9 mouse cellular contexts compared by ENCODE assay signal in genomic region chr8:124283644-124284332, GRCm38 (mm10). TPM values are rescaled to one million over a fixed set of nuclear protein-coding genes. Genes with fewer than 3 reads are reported as not detected.
DNase-seq lines count a peak whose midpoint lies in the region; ATAC-seq and TF ChIP-seq lines count a peak whose summit lies in the region.
"Had no signal": no experiment of that assay in that cellular context is flagged by ENCODE, and none has a peak within 500 bp of the region (broad histone marks: within the 10 kb centered on the region; RNA-seq: fewer than 3 reads in every experiment).

No protein-coding gene starts in this region.

- no peak for ATAC-seq in cerebellum, adult (ENCODE audit: insufficient number of reproducible peaks, low FRiP score, low TSS enrichment)
- no peak; the same call in 1 of the 2 replicates for ATAC-seq in midbrain, embryonic 15.5 days (replicated peaks)

- H3K27ac ChIP-seq in cerebellum, adult 2 months (ENCODE audit: insufficient read depth, low read length) = 0 out of 2 replicates have a peak overlapping the region, but pooled peaks have one; percentile 20
- peak overlapping the region; percentile 95 for H3K27ac ChIP-seq in hindbrain, embryonic 10.5 days
- peak overlapping the region; percentile 71 for H3K27ac ChIP-seq in midbrain, embryonic 15.5 days
- H3K27ac ChIP-seq: liver, embryonic 14.5 days had no signal

- H3K27me3 ChIP-seq in cerebellum, adult 2 months (ENCODE audit: control insufficient read depth, insufficient read depth, low read length) = no peaks in the 10 kb centered on the region
- H3K27me3 ChIP-seq in hindbrain, embryonic 10.5 days (ENCODE audit: insufficient read depth, poor library complexity, severe bottlenecking) = no peaks in the 10 kb centered on the region
- H3K27me3 ChIP-seq in midbrain, embryonic 15.5 days (replicated peaks) = no peaks in the 10 kb centered on the region

- 44% methylated on average over 11 of the region's 11 CpGs for WGBS in cerebellum, adult 2 months
- 32% methylated on average over 11 of the region's 11 CpGs for WGBS in hindbrain, embryonic 10.5 days
- WGBS in midbrain, embryonic 15.5 days = 17% methylated on average over 11 of the region's 11 CpGs

- TF ChIP-seq POLR2A in cerebellum, adult 2 months (IDR thresholded peaks at IDR 0.05; ENCODE audit: borderline replicate concordance, insufficient read depth, low read length) = no peak

- no peak overlapping the region for H3K9ac ChIP-seq in midbrain, embryonic 15.5 days
- H3K9ac ChIP-seq: liver, embryonic 14.5 days had no signal

- no peak overlapping the region for H3K4me3 ChIP-seq in cerebellum, adult 2 months (replicated peaks; ENCODE audit: insufficient read depth, low read depth, low read length)
- H3K4me3 ChIP-seq in hindbrain, embryonic 10.5 days = peak overlapping the region; percentile 29
- H3K4me3 ChIP-seq in midbrain, embryonic 15.5 days = no peak overlapping the region

- peak in 1 of 2 experiments; percentile 60 for DNase-seq in cerebellum, adult 2 months
- peak; percentile 35 for DNase-seq in ES-CJ7 (ENCODE audit: low read depth, low spot score)
- DNase-seq in hindbrain, embryonic 10.5 days (ENCODE audit: low spot score) = peak; percentile 36
- no peak for DNase-seq in spleen, postnatal 36 days (ENCODE audit: low spot score in 2 of 2)
- no peak for DNase-seq in frontal cortex, postnatal 25 days (ENCODE audit: low spot score in 2 of 2)
- no peak for DNase-seq in embryo, embryonic 10.5 days (ENCODE audit: low spot score)

- TF ChIP-seq CTCF in cerebellum, adult 2 months (IDR thresholded peaks at IDR 0.05; ENCODE audit: borderline replicate concordance, insufficient read depth, low read depth, low read length) = no peak

- H3K36me3 ChIP-seq in hindbrain, embryonic 10.5 days = no peaks in the 10 kb centered on the region
- no peaks in the 10 kb centered on the region for H3K36me3 ChIP-seq in midbrain, embryonic 15.5 days (replicated peaks)

- peaks cover 80% of the 10 kb centered on the region for H3K4me1 ChIP-seq in cerebellum, adult 2 months (ENCODE audit: control insufficient read depth, insufficient read depth, low read length)
- peaks cover 86% of the 10 kb centered on the region for H3K4me1 ChIP-seq in hindbrain, embryonic 10.5 days (replicated peaks)
- peaks cover 62% of the 10 kb centered on the region for H3K4me1 ChIP-seq in midbrain, embryonic 15.5 days

- no peak overlapping the region for H3K4me2 ChIP-seq in midbrain, embryonic 15.5 days

- no peaks in the 10 kb centered on the region for H3K9me3 ChIP-seq in hindbrain, embryonic 10.5 days
- no peaks in the 10 kb centered on the region for H3K9me3 ChIP-seq in midbrain, embryonic 15.5 days

RNA-seq across cellular contexts. Expression of gene Galnt2, which starts 52.6 kb away (rescaled TPM):
- polyA plus RNA-seq in cerebellum, adult 2 months (2012; rRNA removed) = 22.6 and 23.8 TPM in 2 replicates
- 42.2 and 56.0 TPM in 2 replicates for polyA plus RNA-seq in hindbrain, embryonic 10.5 days (2016; fragmentation: Nextera tagmentation; extraction: Ambion mirVana)
- 67.4 and 78.1 TPM in 2 replicates for polyA plus RNA-seq in midbrain, embryonic 15.5 days (2015; fragmentation: Nextera tagmentation; extraction: Ambion mirVana)

Comparison
In these comparisons a context has a peak if more than half of its experiments do, and no peak if none do; other contexts are left out.
1. DNase-seq: peak in ES-CJ7 (single experiment) and hindbrain, embryonic 10.5 days (single experiment); none in spleen, postnatal 36 days (0 of 2), frontal cortex, postnatal 25 days (0 of 2) and embryo, embryonic 10.5 days (single experiment).
2. H3K27ac ChIP-seq: peak in every context shown above with its lines; median percentile 95 in hindbrain, embryonic 10.5 days; 71 in midbrain, embryonic 15.5 days; 20 in cerebellum, adult 2 months.